Mouse (Mus musculus): ENCODE measurements around the gene Id4. TPM values are rescaled to one million over a fixed set of nuclear protein-coding genes. Genes with fewer than 3 reads are reported as not detected.

Id4 gene
- polyA plus RNA-seq, 1 experiment from 2014 or later: 49.6 TPM

- ATAC-seq: no peak
- DNase-seq (ENCODE audit: low spot score): no peak
- Histone ChIP-seq H3K27me3 (replicated peaks; ENCODE audit: control insufficient read depth, insufficient read depth, low read length) (no peaks in the 10 kb centered on the region), H3K9me3 (replicated peaks; ENCODE audit: control insufficient read depth, low read length) (no peaks in the 10 kb centered on the region), H3K27ac (ENCODE audit: low read depth, low read length) (peak overlapping the region; percentile 52), H3K36me3 (ENCODE audit: control insufficient read depth, insufficient read depth, low read length) (no peaks in the 10 kb centered on the region), H3K4me1 (ENCODE audit: control insufficient read depth, insufficient read depth, low read length) (peaks cover 15% of the 10 kb centered on the region), H3K4me3 (ENCODE audit: low read depth, low read length) (no peak overlapping the region), H3K9ac (ENCODE audit: low read length) (no peak overlapping the region), H3K4me2 (ENCODE audit: low read length) (no peak overlapping the region)
- WGBS: 66% methylated on average over 7 of the region's 7 CpGs
Measured at GRCm38 (mm10) chr13:48276981-48277380, 16.0 kb downstream of the Id4 start.

DNA sequence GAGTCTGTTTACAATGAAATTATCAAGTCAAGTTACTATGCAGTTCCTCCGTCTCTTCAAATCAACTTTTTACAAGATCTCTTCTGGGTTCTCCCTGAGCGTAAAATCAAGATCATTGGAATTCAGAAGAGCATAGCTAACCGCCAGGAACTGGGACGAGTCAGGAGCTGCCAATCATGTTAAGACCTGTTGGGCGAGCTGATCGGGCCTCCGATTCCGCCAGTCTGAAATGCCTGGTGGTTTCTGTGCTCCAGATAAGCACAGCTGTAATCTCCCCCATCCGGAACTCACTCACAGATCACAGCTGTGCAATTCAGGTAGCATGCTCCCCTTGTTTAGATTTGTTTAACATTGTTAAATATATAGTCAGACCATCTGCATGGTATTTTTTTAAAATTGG is 23.4 kb downstream of the Id4 start:
- no peak overlapping the region for H3K9ac ChIP-seq (ENCODE audit: low read length)
- H3K4me3 ChIP-seq (ENCODE audit: low read depth, low read length): no peak overlapping the region
- H3K27me3 ChIP-seq (replicated peaks; ENCODE audit: control insufficient read depth, insufficient read depth, low read length): no peaks in the 10 kb centered on the region; the same call in 1 of the 2 replicates
- no peak overlapping the region for H3K27ac ChIP-seq (ENCODE audit: low read depth, low read length)
- no peak for DNase-seq (ENCODE audit: low spot score)
- H3K9me3 ChIP-seq (replicated peaks; ENCODE audit: control insufficient read depth, low read length): no peaks in the 10 kb centered on the region
- WGBS: 63% methylated on average over 9 of the region's 9 CpGs
- H3K4me1 ChIP-seq (ENCODE audit: control insufficient read depth, insufficient read depth, low read length): peaks cover 7% of the 10 kb centered on the region
- no peak for ATAC-seq
- no peaks in the 10 kb centered on the region for H3K36me3 ChIP-seq (ENCODE audit: control insufficient read depth, insufficient read depth, low read length)
- H3K4me2 ChIP-seq (ENCODE audit: low read length): no peak overlapping the region

DNA sequence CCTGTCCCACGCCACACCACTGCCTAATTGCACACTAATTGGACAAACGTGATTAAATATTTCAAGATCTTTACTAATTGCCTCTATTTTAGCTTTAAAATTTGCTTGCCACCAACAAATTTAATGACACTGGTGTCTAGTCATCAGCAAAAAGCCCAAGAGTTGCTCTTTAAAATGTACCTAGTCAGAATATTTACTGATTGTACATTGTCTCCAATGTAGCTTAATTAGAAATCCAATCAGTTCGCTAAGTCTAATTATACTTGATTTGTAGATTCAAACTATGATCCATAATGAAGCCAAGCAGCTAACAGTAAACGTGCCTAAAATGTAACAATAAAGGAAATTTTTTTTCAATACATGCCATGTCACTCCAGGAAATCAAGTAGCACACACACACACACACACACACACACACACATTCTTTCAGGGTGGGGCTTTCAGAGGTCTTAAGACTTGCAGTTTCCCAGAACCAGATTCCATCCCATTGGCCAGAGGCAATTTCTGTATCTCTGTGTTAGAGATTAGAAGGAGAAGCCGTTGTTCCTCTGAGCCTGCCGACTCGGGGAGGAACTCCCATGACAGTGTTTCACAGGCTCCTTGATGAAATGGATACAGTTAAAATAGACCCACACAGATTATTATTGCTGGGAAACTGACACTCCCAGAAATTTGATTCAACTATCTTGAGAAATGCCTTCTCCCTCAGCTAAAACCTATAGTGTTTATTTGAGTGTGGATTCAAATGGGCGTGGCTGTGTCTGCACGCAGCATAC is 24.1 kb downstream of the Id4 start:
- peak; percentile 40; the same call in 1 of the 2 replicates for ATAC-seq
- Histone ChIP-seq H3K36me3 (ENCODE audit: control insufficient read depth, insufficient read depth, low read length) (no peaks in the 10 kb centered on the region), H3K9me3 (replicated peaks; ENCODE audit: control insufficient read depth, low read length) (no peaks in the 10 kb centered on the region), H3K9ac (ENCODE audit: low read length) (no peak overlapping the region), H3K27me3 (replicated peaks; ENCODE audit: control insufficient read depth, insufficient read depth, low read length) (no peaks in the 10 kb centered on the region; the same call in 1 of the 2 replicates), H3K4me2 (ENCODE audit: low read length) (no peak overlapping the region), H3K27ac (ENCODE audit: low read depth, low read length) (no peak overlapping the region), H3K4me1 (ENCODE audit: control insufficient read depth, insufficient read depth, low read length) (peaks cover 13% of the 10 kb centered on the region), H3K4me3 (ENCODE audit: low read depth, low read length) (no peak overlapping the region)
- DNase-seq (ENCODE audit: low spot score): peak; percentile 47
- WGBS: 51% methylated on average over 9 of the region's 9 CpGs

- peak overlapping the region; percentile 16; the same call in 1 of the 2 replicates for H3K4me2 ChIP-seq (ENCODE audit: low read length)
- H3K9ac ChIP-seq (ENCODE audit: low read length): 0 out of 2 replicates have a peak overlapping the region, but pooled peaks have one; percentile 13
- H3K4me3 ChIP-seq (ENCODE audit: low read depth, low read length): no peak overlapping the region
- H3K36me3 ChIP-seq (ENCODE audit: control insufficient read depth, insufficient read depth, low read length): no peaks in the 10 kb centered on the region
- 16% methylated on average over 13 of the region's 13 CpGs for WGBS
- H3K27ac ChIP-seq (ENCODE audit: low read depth, low read length): peak overlapping the region; percentile 61
- DNase-seq (ENCODE audit: low spot score) (peak; percentile 85), ATAC-seq (peak; percentile 80)
- H3K4me1 ChIP-seq (ENCODE audit: control insufficient read depth, insufficient read depth, low read length): peaks cover 15% of the 10 kb centered on the region
- H3K9me3 ChIP-seq (replicated peaks; ENCODE audit: control insufficient read depth, low read length): no peaks in the 10 kb centered on the region
- H3K27me3 ChIP-seq (replicated peaks; ENCODE audit: control insufficient read depth, insufficient read depth, low read length): no peaks in the 10 kb centered on the region
Measured at GRCm38 (mm10) chr13:48290427-48290826, 29.4 kb downstream of the Id4 start.

DNA sequence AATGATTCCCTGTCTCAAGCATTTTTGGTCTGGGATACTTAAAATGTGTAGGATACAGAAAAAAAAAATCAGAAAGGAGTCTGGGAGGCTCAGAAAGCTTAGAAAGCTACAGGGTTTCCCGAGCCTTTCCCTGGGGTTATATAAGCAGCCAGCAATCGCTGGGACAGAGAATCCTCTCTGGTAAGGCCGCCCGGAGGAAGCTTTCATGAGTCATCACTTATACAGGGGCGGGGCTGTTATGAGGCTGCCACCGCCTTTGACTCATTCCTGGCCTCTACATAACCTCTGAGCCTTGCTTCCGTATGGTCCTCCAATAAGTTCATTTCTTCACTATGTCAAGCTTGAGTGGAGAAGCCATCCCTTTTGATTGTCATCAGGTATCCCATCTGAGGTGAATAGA is 53.5 kb downstream of the Id4 start:
- no peak for ATAC-seq
- H3K27ac ChIP-seq (ENCODE audit: low read depth, low read length): no peak overlapping the region
- no peak overlapping the region for H3K4me2 ChIP-seq (ENCODE audit: low read length)
- no peaks in the 10 kb centered on the region for H3K36me3 ChIP-seq (ENCODE audit: control insufficient read depth, insufficient read depth, low read length)
- H3K9me3 ChIP-seq (replicated peaks; ENCODE audit: control insufficient read depth, low read length): no peaks in the 10 kb centered on the region
- 89% methylated on average over 7 of the region's 7 CpGs for WGBS
- DNase-seq (ENCODE audit: low spot score): no peak
- 0 out of 2 replicates have a peak, but pooled peaks cover 5% of the 10 kb centered on the region for H3K27me3 ChIP-seq (replicated peaks; ENCODE audit: control insufficient read depth, insufficient read depth, low read length)
- no peak overlapping the region for H3K9ac ChIP-seq (ENCODE audit: low read length)
- H3K4me1 ChIP-seq (ENCODE audit: control insufficient read depth, insufficient read depth, low read length): peaks cover 9% of the 10 kb centered on the region
- no peak overlapping the region for H3K4me3 ChIP-seq (ENCODE audit: low read depth, low read length)

Data from forebrain, embryonic 14.5 days (tissue).